Mouse (Mus musculus): ENCODE data around the gene Zfp704.

Gene Zfp704

DNA sequence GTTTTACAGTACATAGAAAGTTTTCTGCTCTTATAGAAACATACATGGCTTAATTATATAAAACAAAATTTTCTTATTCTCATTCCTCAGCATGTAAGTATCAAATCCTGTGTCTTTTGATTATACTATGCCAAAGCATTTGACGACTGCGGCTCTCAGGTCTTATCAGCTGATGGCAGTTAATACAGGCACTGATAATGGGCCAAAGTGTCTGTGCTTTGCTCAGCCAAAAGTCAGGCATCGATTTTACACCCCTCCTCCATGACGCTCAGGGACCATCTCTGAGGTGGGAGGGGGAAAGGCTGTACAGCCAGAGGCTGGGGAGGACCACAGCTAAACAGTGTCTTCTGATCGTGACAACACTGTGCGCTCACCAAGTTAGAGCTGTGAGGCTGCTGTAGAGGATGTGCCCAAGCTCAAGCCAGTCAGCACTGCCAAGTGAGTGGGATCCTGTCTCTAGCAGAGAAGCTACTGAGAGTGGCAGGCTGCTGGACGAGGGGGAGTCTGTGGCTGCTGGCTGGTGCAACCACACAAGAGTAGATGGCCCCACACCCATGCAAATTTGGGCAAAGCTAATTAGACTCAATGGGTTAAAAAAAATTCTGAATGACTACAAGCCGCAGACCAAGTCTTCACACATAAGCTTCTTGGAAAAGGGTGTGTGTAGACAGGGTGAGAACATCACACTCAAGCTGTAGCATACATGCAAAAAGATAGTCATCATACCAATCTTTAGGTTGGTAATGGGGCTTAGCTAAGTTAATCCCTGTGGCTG is 155.1 kb downstream of the Zfp704 start:
- DNase-seq, result no peak

DNA sequence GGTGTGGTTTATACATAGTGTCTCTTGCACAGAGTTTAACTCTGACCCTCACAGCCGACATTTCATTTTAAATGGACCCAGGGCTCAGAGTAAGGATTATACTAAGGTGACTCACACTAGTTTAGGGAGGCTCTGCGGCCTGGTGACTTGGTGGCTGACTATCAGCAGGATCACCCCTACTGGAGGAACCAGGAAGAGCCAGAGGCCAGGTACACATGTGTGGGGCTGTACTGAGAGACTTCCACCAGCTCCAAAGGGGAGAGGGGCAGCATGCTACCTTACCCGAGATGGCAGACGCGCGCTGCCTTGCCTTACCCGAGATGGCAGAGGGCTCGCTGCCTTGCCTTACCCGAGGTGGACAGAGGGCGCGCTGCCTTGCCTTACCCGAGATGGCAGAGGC is 159.4 kb downstream of the Zfp704 start:
- DNase-seq, result no peak

DNA sequence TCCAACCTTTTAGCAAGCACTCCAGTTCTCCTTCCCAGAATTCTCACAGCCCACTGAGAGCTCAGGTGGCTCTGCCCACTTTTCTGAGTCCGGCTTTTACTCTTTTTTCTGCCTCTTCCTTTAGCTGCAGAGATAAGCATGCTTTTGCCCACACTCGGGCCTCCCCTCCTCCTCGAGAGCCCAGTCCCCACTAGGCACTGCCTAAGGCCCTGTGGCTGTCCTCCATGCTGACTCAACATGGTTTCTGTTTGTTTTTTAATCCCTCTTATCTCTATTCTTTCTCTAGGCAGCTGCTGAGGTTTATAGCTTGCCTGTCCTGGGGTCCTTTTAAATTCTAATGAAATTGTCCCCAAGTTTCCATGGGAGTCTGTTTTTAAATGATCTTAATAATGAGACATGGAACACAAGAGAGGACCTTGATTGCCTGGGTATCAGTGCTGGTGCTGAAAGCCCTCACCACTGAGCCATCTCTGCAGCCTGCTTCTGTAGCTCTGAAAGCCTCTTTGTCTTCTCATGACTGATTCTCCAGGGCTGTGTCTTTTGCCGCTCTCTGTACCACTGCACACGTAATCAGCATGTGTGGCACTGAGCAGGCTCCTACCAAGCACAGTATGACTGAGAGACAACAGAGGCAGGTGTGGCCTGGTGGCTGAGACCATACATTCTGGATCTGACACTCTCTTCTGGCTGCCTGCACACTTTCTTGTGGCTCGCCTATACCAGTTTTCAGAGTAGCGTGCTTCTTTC is 160.5 kb downstream of the Zfp704 start:
- DNase-seq, result no peak

DNA sequence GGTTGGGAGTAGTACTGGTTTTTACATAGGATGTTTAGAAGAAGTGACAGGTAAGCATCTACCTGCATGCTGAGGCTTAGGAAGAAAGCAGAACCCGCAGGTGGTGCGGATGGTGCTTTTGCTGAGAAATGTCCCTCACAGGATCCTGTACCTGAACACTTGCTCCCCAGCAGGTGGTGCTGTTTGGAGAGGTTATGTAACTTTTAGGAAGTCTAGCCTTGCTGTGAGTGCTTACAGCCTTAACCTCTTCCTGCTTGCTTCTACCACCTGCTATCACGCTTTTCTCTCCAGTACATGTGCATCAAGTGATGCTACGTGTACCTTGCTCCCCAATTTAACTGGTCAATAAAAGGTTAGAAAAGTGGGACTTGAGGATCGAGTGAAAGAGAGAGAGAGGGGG is 161.3 kb downstream of the Zfp704 start:
- DNase-seq, result no peak

GRCm38 (mm10) chr3:9444558-9444957 is 165.3 kb downstream of the Zfp704 start:
- no peak for DNase-seq

- no peak for DNase-seq
Measured at GRCm38 (mm10) chr3:9443981-9444380, 165.9 kb downstream of the Zfp704 start.

- no peak for DNase-seq
Measured at GRCm38 (mm10) chr3:9443476-9443875, 166.4 kb downstream of the Zfp704 start.

GRCm38 (mm10) chr3:9441566-9442540 is 168.0 kb downstream of the Zfp704 start:
- DNase-seq, result no peak

GRCm38 (mm10) chr3:9440466-9440865 is 169.4 kb downstream of the Zfp704 start:
- no peak for DNase-seq

DNA sequence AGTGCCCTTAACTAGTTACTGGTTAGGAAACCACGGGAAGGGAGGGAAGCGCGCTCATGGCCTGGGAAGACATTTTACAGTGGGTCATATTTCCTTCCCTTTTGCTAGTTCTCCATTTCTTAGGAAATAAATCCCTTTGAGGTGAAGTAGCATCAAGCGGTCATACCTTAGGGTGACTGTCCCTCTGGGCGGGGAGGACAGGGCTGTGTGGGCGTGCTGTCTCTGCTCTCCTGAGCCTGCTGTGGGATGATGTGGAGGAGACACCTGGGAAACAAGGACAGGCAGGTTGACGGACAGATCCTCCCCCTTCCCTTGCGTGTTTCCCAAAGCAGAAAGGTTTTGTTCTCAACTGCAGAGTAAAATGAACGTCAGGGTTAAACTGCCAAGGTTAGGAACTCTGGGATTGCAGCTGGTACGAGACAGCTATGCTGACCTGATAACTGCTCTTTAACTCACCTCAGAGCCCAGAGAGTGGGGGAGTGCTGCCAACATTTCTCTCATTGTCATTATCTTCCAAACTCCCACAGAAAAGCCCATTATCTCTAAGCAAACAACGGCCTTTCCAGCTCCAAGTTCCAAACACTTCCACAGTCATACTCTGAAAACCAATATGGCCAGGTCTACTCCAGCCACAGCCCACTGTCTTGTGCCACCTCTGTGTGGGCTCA is 170.1 kb downstream of the Zfp704 start:
- DNase-seq, result no peak

- DNase-seq, result no peak
Measured at GRCm38 (mm10) chr3:9436256-9436655, 173.6 kb downstream of the Zfp704 start.

DNA sequence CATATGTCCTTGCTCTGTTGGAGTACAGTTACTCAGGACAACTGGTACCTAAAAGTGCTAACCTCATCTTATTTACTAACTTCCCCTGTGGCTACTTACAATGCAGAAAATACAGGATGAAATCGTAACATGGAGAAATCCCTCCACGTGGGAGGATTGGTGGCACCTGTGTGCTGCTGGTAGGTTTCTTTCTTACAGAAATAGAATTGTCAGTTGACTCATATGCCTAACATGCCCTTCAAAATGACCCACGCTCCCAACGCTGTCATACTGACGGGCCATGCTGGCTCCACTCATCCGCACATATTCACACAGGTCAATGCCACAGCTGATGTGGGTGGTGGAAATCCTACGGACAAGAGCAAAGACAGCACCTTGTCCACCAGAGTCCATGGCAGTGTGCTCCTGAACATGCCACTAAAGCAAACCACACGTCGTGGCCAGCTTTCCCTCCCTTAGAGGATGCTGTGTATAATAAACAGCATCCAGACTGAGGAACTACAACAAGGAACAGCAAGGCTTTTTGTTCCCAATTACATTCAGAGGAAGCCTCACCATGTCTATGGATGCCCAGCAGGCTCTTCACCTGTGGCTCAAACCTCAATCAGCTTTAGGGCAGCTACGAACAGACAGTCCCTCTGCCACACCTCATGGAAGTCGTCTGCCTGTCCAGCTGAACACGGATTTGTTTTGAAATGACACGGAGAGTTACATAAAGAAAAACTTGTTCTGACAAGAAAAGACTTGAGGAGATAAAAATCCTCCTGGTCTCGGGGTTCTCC is 175.3 kb downstream of the Zfp704 start:
- no peak for DNase-seq

- DNase-seq, result peak in 1 of 2 experiments; percentile 17
Measured at GRCm38 (mm10) chr3:9432796-9433526, 176.9 kb downstream of the Zfp704 start.

- DNase-seq, result no peak
Measured at GRCm38 (mm10) chr3:9432226-9432625, 177.7 kb downstream of the Zfp704 start.

- DNase-seq, result no peak
Measured at GRCm38 (mm10) chr3:9429946-9430345, 179.9 kb downstream of the Zfp704 start.

DNA sequence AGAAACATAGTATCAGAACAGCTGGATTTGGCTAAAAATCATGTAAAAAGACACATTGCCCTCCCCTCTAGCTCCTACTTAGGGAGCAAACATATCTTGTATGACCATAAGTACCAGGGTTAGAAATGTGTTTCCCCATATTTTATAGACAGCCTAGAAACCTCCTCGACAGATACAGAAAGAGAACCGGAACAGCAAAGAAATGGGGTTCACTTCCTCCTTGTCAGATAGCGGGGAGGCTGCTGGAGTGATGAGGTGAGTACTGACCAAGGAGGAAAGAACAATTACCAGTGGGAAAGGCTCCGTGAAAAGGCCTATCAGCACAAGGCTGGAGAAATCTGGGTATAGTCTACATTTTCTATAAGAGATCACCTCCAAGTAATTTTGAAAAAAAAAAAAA is 182.1 kb downstream of the Zfp704 start:
- no peak for DNase-seq

GRCm38 (mm10) chr3:9425661-9426060 is 184.2 kb downstream of the Zfp704 start:
- no peak for DNase-seq

GRCm38 (mm10) chr3:9424637-9425036 is 185.2 kb downstream of the Zfp704 start:
- DNase-seq, result no peak

DNA sequence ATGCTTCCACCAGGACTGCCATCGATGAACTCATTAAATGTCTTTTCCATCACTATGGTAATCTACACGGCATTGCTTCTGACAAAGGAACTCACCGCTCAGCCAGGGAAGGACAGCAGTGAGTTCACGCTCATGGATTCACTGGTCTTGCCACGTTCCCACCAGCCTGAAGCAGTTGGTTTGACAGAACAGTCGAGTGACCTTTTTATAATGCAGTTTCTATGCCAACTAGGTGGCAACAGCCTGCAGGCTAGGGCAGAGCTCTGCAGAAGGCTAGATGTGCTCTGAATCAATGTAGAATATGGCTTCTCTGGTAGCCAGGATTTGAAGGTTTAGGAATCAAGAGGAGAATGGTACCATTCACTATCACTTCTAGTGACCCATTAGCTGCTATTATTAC is 186.2 kb downstream of the Zfp704 start:
- no peak for DNase-seq

- no peak for DNase-seq
Measured at GRCm38 (mm10) chr3:9408896-9409295, 201.0 kb downstream of the Zfp704 start.

GRCm38 (mm10) chr3:9407801-9408200 is 202.1 kb downstream of the Zfp704 start:
- DNase-seq, result no peak
